Mouse (Mus musculus) cerebellum, adult 2 months (tissue): ENCODE data around the gene Thap11. TPM values are rescaled to one million over a fixed set of nuclear protein-coding genes. Genes with fewer than 3 reads are reported as not detected.

Source experiments
- DNase-seq, 2 experiments: peaks; one replicate each; pipeline ENCODE4 v3.0.0; 2021
- H3K27ac ChIP-seq: fragments of 200-500 bp; 2 replicates; pipeline ENCODE4 v1.5.1; 2012; ENCODE audit warnings: low read length, control low read depth, inconsistent platforms; ENCODE audit not compliant: insufficient read depth
- H3K27me3 ChIP-seq: fragments of 200-500 bp; 2 replicates; pipeline ENCODE4 v1.6.1; 2012; ENCODE audit warnings: inconsistent platforms, mild to moderate bottlenecking, low read length, moderate library complexity; ENCODE audit not compliant: control insufficient read depth, insufficient read depth
- H3K4me1 ChIP-seq: fragments of 200-500 bp; 2 replicates; pipeline ENCODE4 v1.6.1; 2011; ENCODE audit warnings: low read length; ENCODE audit not compliant: control insufficient read depth, insufficient read depth
- H3K4me3 ChIP-seq: fragments of 200-500 bp; replicated peaks from 2 replicates; pipeline ENCODE3; 2011; ENCODE audit warnings: mild to moderate bottlenecking, low read depth, low read length, control low read depth; ENCODE audit not compliant: insufficient read depth
- CTCF ChIP-seq: fragments of 200-500 bp; IDR thresholded peaks from 2 replicates; pipeline ENCODE4 v1.5.1; 2011; ENCODE audit warnings: low read depth, mild to moderate bottlenecking, control low read depth, low read length, moderate library complexity, borderline replicate concordance; ENCODE audit not compliant: insufficient read depth
- POLR2A ChIP-seq: fragments of 200-500 bp; IDR thresholded peaks from 2 replicates; pipeline ENCODE4 v1.6.1; 2011; ENCODE audit warnings: low read length, control low read depth, borderline replicate concordance; ENCODE audit not compliant: insufficient read depth
- WGBS: fragments of 180-500 bp; shearing (Covaris S2); methylation state at CpG from one replicate; pipeline ENCODE4 v1.1.7; 2018; 5-methylcytosine and 5-hydroxymethylcytosine counted together
- polyA plus RNA-seq: library from polyadenylated mRNA; depleted of rRNA; stranded (reverse); fragments of >200 nt; gene quantifications from 2 replicates; pipeline ENCODE4 v1.2.3, GENCODE M21; 2012; rRNA removed

Thap11 gene
- polyA plus RNA-seq: 52.0 and 53.5 TPM in 2 replicates

- WGBS: under 1% methylated on average over 43 of the region's 43 CpGs
- DNase-seq: peak; percentile 90 to 94
- Histone ChIP-seq H3K4me3 (peak within 1 kb of the TSS; percentile 99), H3K4me1 (no peaks in the 10 kb centered on the region; the same call in 1 of the 2 replicates), H3K27me3 (no peaks in the 10 kb centered on the region), H3K27ac (peak within 1 kb of the TSS; percentile 93)
- TF ChIP-seq POLR2A (no peak), CTCF (peak; percentile 83)
These were observed at the start of gene Thap11 for GRCm38 (mm10) chr8:105854715-105855216. Gene Thap11, plus strand, starts transcription at chr8:105855132.

- WGBS: 75% methylated on average over 3 of the region's 3 CpGs
These were observed 49.6 kb upstream of the Thap11 start for GRCm38 (mm10) chr8:105805346-105805745.

GRCm38 (mm10) chr8:105805964-105806363 is 49.0 kb upstream of the Thap11 start:
- WGBS: 90% methylated on average over 1 of the region's 1 CpGs
- no peak overlapping the region for H3K27ac ChIP-seq

More at GRCm38 (mm10) chr8:105805346-105805745, 49.6 kb upstream of the Thap11 start:
- peaks cover 5% of the 10 kb centered on the region; the same call in 1 of the 2 replicates for H3K4me1 ChIP-seq
- H3K27me3 ChIP-seq: no peaks in the 10 kb centered on the region
- TF ChIP-seq POLR2A (no peak), CTCF (no peak)
- no peak overlapping the region for H3K4me3 ChIP-seq
- no peak overlapping the region for H3K27ac ChIP-seq
- DNase-seq: no peak

GRCm38 (mm10) chr8:105807766-105808165 is 47.2 kb upstream of the Thap11 start:
- H3K27me3 ChIP-seq: no peaks in the 10 kb centered on the region
- no peak overlapping the region for H3K4me3 ChIP-seq
- TF ChIP-seq CTCF (no peak), POLR2A (no peak)
- H3K27ac ChIP-seq: no peak overlapping the region
- WGBS: 21% methylated on average over 5 of the region's 5 CpGs
- H3K4me1 ChIP-seq: peaks cover 16% of the 10 kb centered on the region
- DNase-seq: peak in 1 of 2 experiments; percentile 18

More at GRCm38 (mm10) chr8:105805964-105806363, 49.0 kb upstream of the Thap11 start:
- H3K4me1 ChIP-seq: peaks cover 7% of the 10 kb centered on the region
- no peak for DNase-seq
- H3K4me3 ChIP-seq: no peak overlapping the region
- TF ChIP-seq POLR2A (no peak), CTCF (no peak)
- no peaks in the 10 kb centered on the region for H3K27me3 ChIP-seq

GRCm38 (mm10) chr8:105808480-105808879 is 46.5 kb upstream of the Thap11 start:
- H3K27ac ChIP-seq: no peak overlapping the region
- H3K27me3 ChIP-seq: no peaks in the 10 kb centered on the region
- TF ChIP-seq POLR2A: no peak
- no peak for TF ChIP-seq CTCF
- H3K4me3 ChIP-seq: no peak overlapping the region
- 88% methylated on average over 2 of the region's 2 CpGs for WGBS
- H3K4me1 ChIP-seq: peaks cover 16% of the 10 kb centered on the region
- DNase-seq: no peak

GRCm38 (mm10) chr8:105810245-105810786 is 44.6 kb upstream of the Thap11 start:
- Histone ChIP-seq H3K4me3 (no peak overlapping the region), H3K4me1 (peaks cover 16% of the 10 kb centered on the region), H3K27ac (0 out of 2 replicates have a peak overlapping the region, but pooled peaks have one; percentile 37), H3K27me3 (no peaks in the 10 kb centered on the region)
- DNase-seq: no peak
- 82% methylated on average over 6 of the region's 6 CpGs for WGBS
- no peak for TF ChIP-seq POLR2A
- TF ChIP-seq CTCF: no peak

GRCm38 (mm10) chr8:105811061-105811460 is 43.9 kb upstream of the Thap11 start:
- peak overlapping the region; percentile 77 for H3K27ac ChIP-seq
- no peaks in the 10 kb centered on the region for H3K27me3 ChIP-seq
- peak; percentile 53 to 63 for DNase-seq
- peaks cover 16% of the 10 kb centered on the region for H3K4me1 ChIP-seq
- TF ChIP-seq CTCF (no peak), POLR2A (no peak)
- 13% methylated on average over 10 of the region's 10 CpGs for WGBS
- H3K4me3 ChIP-seq: no peak overlapping the region

- no peak for TF ChIP-seq POLR2A
- no peak for TF ChIP-seq CTCF
- Histone ChIP-seq H3K27me3 (no peaks in the 10 kb centered on the region), H3K27ac (peak overlapping the region; percentile 8; the same call in 1 of the 2 replicates), H3K4me3 (no peak overlapping the region), H3K4me1 (peaks cover 16% of the 10 kb centered on the region)
- no peak for DNase-seq
- 43% methylated on average over 3 of the region's 3 CpGs for WGBS
These were observed 43.4 kb upstream of the Thap11 start for GRCm38 (mm10) chr8:105811543-105811942.
